Mouse (Mus musculus): Measurements from ENCODE around the gene Chuk.

Gene Chuk

GRCm38 (mm10) chr19:44107661-44108521, 611 bp upstream of the Chuk start:
- DNase-seq, result peak in 1 of 2 experiments; percentile 12

- no peak for DNase-seq
These were observed 2.9 kb downstream of the Chuk start for GRCm38 (mm10) chr19:44104393-44104792.

GRCm38 (mm10) chr19:44103001-44103400, 4.3 kb downstream of the Chuk start:
- DNase-seq, result no peak

- DNase-seq, result no peak
These were observed 6.4 kb downstream of the Chuk start for GRCm38 (mm10) chr19:44100840-44101239.

GRCm38 (mm10) chr19:44086278-44086677, 21.0 kb downstream of the Chuk start:
- DNase-seq, result no peak

- DNase-seq, result no peak
These were observed 26.4 kb downstream of the Chuk start for GRCm38 (mm10) chr19:44080920-44081319.

- no peak for DNase-seq
These were observed 27.3 kb downstream of the Chuk start for GRCm38 (mm10) chr19:44080023-44080422.

GRCm38 (mm10) chr19:44077024-44077423, 30.3 kb downstream of the Chuk start:
- no peak for DNase-seq

- no peak for DNase-seq
These were observed 30.8 kb downstream of the Chuk start for GRCm38 (mm10) chr19:44076457-44076856.

GRCm38 (mm10) chr19:44074986-44075385, 32.3 kb downstream of the Chuk start:
- DNase-seq, result no peak

- DNase-seq, result peak; percentile 7 to 16
These were observed 36.1 kb downstream of the Chuk start for GRCm38 (mm10) chr19:44071166-44071565.

- no peak for DNase-seq
These were observed 37.4 kb downstream of the Chuk start for GRCm38 (mm10) chr19:44069914-44070232.

- DNase-seq, result peak; percentile 98 to 99
These were observed 38.0 kb downstream of the Chuk start, which contains the start of gene Erlin1 for GRCm38 (mm10) chr19:44069121-44069913. Erlin1 (minus strand) TSS chr19:44069785.

GRCm38 (mm10) chr19:44068232-44068631, 39.0 kb downstream of the Chuk start:
- DNase-seq, result no peak

GRCm38 (mm10) chr19:44067323-44068049, 39.8 kb downstream of the Chuk start:
- DNase-seq, result no peak

- DNase-seq, result no peak
These were observed 42.5 kb downstream of the Chuk start for GRCm38 (mm10) chr19:44064734-44065133.

- DNase-seq, result no peak
These were observed 43.5 kb downstream of the Chuk start for GRCm38 (mm10) chr19:44063773-44064172.

- no peak for DNase-seq
These were observed 47.1 kb downstream of the Chuk start for GRCm38 (mm10) chr19:44060226-44060625.

GRCm38 (mm10) chr19:44055173-44055826, 52.0 kb downstream of the Chuk start:
- no peak for DNase-seq

GRCm38 (mm10) chr19:44050388-44050787, 56.9 kb downstream of the Chuk start:
- no peak for DNase-seq

GRCm38 (mm10) chr19:44049282-44049681, 58.0 kb downstream of the Chuk start:
- DNase-seq, result peak in 1 of 2 experiments; percentile 7

GRCm38 (mm10) chr19:44045847-44046246, 61.4 kb downstream of the Chuk start:
- no peak for DNase-seq

- DNase-seq, result no peak
These were observed 65.2 kb downstream of the Chuk start for GRCm38 (mm10) chr19:44042121-44042520.
